Mouse (Mus musculus): Measurements from ENCODE around the gene Srsf1.

DNA sequence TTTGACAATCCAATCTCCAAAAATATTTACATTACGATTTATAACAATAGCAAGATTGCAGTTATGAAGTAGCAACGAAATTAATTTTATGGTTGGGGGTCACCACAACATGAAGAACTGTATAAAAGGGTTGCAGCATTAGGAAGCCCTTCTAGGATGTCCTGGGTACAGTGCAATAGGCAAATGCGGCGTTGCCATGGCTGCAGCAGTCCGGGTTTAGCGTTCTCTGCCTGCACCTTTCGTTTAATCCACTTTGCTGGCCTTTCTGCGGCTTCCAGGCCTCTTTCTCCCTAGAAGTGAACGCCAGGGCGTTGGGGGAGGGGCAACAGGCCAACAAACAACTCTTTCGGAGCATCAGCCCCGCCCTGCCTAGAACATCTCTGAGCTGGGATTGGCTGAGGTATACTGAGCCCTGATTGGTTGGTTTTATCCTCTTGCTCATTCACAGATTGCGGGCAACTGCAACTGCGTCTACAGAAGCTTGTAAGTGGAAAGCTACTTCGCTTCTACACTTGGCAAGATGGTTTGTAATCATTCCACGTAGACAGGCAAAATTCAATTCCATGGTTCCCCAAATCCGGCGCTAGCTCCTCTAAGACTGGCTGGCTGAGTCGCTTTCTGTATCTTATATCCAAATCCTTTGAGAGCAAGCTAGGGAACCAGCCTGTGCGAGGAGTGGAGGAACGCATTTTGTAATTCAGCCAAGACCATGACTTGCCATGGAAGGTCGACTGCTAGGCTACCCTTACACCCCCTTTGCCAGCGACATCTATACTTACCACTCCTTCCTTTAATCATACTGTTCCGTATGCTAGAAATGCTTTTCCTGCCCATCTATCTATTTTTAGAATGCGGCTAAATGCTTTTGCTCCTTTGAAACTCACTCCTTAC, 39.8 kb downstream of the Srsf1 start:
- TF ChIP-seq CTCF (IDR thresholded peaks at IDR 0.05; ENCODE audit: extremely low read depth, insufficient read length, insufficient replicate concordance, low read depth, low read length) (no peak), POLR2A (IDR thresholded peaks at IDR 0.05; ENCODE audit: low read depth, low read length) (no peak)

Data from small intestine, adult 2 months (tissue).